Mouse (Mus musculus) ES-CJ7 (cell line): ENCODE results near the gene Mprip.

ENCODE experiments used
- DNase-seq: peaks from one replicate; pipeline ENCODE4 v3.0.0; 2011; ENCODE audit warnings: low read depth, low spot score

The Mprip gene

DNA sequence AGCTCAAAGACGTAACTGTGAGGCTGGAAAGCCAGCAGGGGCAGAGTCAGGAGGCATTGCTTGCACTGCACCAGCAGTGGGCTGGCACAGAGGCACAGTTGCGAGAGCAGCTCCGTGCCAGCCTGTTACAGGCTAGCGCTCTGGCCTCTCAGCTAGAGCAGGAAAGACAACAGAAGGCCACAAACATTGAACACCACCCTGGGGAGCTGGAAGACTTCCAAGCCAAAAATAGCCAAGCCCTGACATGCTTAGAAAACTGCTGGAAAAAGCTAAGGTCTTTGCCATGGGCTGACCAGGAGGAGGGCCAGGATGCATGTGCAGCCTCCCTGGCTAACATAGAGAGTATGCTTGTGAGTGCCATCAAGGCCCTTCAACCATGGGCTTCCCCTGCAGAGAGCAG is 98.1 kb downstream of the Mprip start:
- DNase-seq = no peak

DNA sequence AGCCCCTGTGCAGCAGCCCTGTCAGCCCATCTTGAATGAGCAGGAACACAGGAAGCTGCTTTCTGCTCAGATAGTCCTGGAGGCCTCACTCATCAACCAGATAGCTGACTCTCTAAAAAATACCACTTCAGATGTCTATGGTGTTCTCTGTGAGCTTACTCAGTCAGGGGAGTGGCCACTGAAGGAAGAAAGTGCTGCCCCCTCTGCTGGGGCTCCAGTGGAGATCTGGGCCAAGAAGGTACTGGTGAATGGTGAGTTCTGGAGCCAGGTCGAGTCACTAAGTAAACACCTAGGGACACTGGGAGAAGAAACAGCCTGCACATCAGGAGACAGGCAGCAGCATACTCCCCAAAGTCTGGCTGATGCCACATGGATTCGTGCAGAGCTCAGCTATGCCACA is 98.5 kb downstream of the Mprip start:
- DNase-seq = no peak

DNA sequence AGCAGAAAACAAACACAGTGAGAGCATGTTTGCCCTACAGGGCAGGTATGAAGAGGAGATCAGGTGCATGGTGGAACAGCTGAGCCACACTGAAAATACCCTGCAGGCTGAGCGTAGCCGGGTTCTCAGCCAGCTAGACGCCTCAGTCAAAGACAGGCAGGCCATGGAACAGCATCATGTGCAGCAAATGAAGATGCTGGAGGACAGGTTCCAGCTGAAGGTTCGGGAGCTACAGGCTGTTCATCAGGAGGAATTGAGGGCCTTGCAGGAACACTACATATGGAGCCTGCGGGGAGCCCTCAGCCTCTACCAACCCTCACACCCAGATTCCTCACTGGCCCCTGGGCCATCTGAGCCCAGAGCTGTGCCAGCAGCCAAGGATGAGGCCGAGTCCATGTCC is 99.7 kb downstream of the Mprip start:
- no peak for DNase-seq

DNA sequence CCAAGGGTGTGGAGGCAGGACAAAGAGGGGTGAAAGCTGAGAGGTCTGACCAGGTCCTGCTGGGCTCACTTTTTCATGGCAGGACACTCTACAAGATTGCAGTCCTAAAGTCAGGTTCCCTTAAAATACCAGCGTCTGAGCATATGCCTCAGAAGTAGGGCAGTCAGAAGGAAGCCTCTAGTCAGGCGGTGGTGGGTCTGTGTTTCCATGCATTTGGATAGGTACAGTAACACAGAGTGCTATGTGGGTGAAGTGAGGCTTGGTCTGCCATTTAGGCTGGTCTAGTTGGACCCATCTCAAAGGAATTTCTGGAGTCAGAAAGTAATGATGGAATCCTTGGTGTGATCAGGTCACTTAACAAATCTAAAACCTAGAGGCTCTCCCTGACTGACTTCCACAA is 108.2 kb downstream of the Mprip start:
- DNase-seq = no peak

DNA sequence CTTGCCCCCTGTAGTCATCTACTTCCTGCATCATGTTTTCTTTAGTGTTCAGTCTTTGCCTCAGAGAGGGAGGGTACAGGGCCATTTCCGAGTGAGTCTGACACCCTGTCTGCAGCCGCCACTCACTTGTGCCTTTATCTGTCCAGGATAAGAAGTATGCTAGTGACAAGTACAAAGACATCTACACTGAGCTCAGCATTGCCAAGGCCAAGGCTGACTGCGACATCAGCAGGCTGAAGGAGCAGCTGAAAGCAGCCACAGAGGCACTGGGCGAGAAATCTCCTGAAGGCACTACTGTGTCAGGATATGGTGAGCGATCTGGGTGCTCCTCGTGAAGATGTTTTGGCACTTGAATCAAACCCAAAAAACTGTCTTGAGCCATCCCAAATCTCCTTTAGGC is 108.6 kb downstream of the Mprip start:
- no peak for DNase-seq

DNA sequence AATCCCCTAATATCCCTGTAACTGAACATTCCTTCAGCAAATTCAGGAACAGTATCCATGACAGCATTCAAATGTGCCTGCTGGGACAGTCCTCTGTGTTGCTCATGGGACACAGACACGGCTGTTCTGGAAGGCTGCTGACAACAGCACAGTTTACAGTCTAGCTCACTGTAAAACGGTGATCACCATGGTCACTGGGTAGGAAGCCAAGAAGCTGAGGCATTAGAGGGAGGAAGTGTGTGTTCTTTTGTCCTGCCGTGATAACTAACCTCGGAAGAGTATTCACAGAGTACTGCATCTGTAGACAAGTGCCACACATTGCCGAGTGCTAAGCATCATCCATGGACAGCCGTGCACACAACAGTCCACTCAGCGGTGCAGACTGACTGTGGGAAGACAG is 109.6 kb downstream of the Mprip start:
- DNase-seq = no peak

DNA sequence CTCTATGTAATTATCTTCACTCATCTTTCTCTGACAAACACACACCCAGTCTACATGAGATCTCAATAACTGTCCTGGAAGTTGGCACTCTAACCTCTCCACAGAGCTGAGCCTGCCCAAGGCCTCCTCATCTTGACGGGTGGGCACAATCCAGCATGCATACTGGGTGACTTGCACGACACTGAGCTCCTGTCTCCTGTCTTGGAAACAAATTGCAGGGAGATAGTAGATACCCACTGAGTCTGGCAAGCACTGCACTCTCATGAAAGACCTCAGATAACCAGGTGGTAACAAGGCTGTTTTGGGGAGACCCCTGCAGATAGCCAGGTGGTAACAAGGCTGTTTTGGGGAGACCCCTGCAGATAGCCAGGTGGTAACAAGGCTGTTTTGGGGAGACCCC is 111.2 kb downstream of the Mprip start:
- DNase-seq = no peak

DNA sequence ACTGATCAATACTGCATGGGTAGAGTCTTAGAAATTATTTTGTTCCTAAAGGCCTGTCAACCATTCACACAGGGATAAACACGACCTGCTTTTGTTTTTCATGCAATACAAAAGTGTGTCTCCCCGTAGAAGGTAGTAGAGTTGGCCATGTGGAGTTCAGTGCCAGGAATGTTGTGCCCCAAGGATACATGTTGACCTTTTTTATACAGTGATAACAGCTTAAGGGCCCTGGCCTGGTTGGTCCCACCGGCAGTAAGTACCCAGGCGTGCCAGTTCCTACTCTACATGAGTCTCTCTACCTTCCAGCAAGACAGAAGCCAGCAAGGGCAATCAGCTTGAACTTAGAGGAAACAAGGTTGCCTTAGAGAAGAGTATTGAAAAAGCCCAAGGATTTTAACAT is 111.8 kb downstream of the Mprip start:
- DNase-seq = no peak

DNA sequence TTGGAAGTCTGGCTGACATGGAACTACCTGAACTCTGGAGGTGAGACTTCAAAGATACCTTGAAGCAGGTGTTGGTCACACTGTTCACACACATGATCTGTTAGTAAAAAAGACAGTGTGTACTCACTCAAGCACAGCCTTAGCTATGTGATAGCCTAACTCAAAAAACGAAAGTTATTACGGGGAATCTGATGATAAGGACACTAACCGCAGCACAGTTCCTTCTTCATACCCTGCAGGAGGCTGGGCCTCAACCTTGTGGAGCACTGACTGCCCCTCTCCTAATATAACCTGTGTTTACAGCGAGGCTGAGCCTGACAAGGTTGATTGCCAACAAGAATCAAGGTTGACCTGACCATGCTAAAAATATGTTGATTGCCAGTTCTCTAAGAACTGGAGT is 113.4 kb downstream of the Mprip start:
- no peak for DNase-seq

DNA sequence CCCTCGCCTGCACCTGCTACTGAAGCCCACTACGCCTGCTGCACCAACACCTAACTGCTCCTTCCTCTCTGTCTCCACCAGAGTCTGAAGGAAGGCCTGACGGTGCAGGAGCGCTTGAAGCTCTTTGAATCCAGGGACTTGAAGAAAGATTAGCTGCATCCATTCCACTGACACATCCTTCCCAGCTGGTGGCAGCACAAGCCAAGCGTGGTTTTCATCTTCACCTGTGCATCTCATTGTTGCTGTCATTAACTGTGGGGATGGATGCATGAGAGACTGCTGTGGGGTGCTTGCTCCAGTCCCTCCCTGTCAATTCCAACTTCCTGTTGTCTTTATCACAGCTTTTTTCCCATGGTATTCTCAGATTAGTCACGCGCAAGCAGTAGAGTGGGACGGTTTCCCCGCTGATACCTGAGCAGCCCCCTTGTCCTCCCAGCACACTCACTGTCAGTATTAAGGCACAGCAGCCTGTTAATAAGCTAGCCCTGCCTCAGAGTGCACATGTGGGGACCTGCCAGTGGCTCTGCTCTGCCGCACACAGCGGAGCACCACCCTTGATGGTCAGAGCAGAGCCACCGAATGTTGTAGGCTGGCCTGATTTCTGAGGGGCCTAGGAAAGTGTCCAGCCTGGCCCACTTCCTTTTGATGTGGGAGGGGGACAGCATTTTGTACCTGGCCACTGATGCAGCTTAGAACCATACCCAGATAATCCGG is 114.5 kb downstream of the Mprip start:
- DNase-seq = peak; percentile 21

DNA sequence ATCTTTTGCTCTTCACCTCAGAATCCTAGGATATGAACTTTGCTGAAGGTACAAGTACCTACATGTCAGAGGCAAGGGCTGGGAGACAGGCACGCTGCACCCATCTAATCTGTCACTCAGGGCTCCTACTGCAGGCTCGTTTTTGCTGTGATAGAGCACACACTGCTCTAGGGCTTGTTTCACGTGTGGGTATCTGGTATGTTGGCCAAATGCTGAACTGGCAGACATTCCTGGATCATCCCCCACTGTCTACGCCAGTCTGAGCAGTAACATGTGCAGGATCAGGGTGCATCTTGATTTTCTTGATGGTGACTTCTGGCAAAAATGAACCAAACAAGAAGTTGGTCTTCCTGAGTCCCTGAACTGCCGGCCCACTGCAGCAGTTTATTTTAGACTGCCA is 116.2 kb downstream of the Mprip start:
- DNase-seq = no peak

DNA sequence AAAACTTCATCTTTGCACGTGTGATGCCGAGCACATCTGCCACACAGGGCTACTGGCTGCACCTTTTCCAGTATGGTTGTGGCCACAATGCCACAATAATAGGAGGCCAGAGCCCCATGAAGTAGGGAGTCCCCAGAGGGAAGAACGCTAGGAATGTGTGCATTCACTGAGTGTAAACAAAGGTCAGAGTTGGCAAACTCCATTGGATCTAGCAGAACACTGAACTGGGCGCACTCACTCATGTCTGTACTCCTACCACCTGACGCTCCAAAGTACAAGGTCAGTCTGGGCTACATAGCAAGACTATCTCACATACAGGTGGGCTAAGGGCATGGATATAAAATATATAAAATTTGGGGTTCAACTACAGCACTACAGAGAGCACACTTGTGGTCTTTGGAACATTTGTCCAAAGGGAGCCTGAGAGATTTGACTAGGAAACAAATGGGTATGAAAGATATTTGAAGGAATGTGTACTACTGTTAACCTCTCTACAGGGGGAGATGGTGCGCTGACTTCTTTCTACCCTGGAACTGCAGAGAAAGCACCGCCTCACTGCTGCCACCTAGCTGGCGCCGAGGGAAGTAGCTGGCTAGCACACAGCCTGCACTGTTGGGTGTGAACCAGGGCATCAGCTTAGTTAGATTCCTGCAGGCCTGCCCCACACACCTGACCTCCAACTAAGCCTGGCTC is 117.2 kb downstream of the Mprip start:
- DNase-seq = peak; percentile 93

DNA sequence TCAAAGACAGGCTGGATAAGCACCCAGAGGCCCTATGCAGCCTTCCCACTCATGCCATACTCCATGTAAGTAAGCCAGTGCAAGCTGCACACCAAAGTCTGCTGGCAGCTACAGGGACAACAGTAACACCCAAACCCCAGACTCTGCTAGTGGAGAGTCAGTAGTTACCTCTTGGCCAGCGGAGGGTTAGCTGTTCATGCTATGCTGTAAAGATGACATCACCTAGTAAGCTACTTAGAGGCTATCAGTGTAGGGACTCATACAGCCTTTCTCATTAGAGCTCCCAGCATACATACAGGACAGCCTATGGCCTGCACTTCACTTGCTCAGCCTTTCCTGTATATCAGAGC is 117.7 kb downstream of the Mprip start:
- no peak for DNase-seq

DNA sequence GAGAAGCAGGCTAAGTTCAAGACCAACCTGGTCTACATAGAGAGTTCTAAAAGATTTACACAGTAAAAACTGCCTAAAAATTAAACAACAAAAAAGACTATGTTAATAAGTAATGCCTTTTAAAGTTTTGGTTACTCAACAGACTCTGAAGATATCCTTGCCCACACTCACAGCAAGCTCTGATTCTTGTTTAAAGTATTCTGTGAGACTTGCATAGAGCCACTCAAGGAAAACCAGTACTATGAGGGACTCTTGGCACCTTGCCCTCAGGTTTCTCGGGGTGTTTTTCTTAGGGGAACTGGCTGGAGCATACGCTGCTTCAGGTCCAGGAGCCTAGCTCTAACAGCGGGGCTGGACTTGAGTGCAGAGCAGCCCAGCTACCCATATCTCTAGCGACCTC is 118.3 kb downstream of the Mprip start:
- DNase-seq = no peak

DNA sequence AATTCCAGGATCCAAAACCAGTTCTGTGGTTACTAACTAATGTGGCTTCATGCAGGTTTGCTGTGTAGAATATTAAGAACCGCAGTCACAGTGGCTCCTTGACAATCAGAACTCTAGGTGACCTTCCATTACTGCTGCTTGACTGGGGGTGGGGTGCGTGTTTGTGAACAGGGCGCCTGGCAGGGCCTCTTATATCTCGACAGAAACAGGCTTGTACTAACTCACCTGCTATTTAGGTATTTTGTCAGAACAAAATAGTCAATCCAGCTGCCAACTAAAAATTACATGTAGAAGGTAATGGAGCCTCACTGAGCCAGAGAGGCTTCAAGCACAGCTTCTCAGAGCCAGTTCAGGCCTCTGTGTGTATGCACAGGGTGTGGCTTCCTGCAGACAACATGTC is 119.1 kb downstream of the Mprip start:
- no peak for DNase-seq

DNA sequence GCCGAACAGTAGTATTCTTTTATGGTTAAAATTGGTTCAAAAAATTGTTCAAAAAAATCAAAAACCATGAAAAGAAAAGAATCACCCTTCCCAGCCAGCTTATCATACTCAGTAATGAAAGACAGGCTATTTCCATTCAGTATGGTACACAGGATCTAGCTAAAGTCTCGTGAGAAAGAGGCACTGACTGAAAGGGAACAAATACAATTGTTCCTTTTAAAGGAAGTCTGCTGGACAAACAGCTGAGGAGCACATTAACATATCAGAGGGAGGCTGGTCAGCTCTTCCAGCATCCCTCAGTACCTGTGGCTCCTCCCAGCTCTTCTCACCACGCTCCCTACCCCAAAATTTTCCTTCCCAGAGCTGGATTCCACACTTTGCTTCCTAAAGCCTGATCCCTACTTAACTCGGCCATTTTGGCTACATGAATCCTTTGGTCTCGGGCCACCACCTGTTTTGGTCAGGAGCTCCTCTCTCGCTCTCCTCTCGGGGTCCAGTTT is 121.0 kb downstream of the Mprip start:
- peak; percentile 60 for DNase-seq

DNA sequence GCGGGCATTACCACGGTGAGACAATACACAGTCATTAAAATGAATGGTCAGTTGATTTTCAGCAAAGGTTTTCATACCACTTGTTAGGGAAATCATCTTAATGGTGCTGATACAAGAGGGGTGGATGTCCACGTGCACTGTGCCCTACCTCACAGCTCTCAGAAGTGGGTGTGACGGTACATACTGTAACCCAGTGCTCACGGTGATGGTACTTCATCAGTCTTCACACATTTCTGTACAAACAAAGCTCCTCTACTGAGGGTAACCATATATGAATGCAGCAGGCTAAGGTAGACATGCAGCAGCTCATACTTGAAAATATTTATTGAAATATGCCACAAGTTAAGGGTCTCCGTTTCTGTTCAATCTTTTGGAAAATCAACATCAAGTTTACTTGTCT is 122.5 kb downstream of the Mprip start:
- no peak for DNase-seq

DNA sequence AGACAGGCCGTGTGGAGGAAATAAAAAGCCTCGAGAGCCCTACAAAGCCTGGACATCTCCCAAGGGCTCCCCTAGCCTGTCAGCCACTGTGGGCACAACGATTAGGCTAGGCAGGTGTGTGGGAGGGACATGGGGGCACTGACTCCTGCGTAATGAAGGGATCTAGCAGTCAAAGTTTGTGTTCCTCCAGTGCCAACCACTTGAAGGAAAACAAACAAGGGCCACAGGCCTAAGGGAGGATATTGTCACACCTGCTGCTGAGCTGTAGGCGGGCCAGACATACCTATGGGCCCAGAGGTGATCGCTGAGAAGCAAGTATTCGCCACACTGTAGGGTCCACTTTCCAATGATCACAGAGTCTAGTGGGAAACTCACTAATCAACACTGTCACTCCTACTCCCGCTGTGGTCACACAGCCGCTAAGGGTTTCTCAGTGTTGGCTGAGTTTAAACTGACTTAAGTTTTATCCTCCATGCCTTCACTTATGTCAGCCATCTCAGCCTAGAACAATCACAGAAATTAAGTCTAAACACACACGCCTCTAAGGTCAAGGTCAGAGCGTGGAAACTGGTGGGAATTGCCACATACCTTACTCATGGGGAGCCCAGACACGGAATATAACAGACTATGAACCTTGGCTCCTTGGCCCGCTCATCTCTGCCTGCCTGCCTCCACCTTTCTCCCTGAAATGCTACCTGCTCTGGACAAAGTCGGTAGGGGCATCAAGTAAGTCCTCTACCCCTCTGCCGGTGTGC is 125.5 kb downstream of the Mprip start:
- DNase-seq = peak; percentile 45

DNA sequence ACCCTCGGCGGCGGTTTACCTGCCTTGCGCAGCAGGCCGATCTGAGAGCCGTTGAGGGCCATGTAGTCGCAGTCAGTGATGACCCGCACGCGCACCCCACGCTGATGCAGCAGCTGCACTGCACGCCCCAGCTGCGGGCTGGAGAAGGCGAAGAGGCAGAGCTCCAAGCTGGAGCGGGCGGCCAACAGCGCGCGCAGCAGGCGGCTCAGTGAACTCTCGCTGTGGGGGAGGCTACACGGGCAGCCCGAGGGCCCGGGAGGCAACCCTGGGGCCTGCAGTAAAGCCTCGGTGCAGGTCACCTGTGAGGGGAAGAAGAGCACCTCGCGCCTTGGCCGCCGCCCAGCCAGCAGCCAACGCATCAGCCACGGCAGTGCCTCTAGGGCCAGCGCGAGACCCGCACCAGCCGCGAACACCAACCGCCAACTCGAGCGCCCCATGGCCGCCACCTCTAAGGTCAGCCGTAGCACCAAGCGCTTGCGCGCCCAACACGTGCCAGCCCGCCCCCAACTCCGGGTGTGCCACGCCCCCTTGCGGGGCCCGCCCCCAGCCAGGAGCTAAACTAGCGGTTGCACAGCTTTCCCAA is 126.2 kb downstream of the Mprip start, which contains the start of gene Pld6:
TSS of gene Pld6 (minus strand) at position 447 of the 583 bp plus-strand sequence.
- peak; percentile 89 for DNase-seq

DNA sequence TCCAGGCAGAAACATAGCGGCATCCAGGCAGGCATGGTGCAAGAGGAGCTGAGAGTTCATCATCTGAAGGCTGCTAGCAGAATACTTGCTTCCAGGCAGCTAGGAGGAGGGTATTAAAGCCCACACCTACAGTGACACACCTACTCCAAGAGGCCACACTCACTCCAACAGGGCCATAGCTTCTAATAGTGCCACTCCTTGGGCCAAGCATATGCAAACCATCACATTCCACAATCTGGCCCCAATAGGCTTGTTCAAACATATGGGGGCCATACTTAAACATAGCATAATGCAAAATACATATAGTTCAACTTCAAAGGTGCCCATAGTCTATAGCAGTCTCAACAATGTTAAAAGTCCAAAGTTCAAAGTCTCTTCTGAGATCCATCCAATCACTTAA is 128.2 kb downstream of the Mprip start:
- no peak for DNase-seq

DNA sequence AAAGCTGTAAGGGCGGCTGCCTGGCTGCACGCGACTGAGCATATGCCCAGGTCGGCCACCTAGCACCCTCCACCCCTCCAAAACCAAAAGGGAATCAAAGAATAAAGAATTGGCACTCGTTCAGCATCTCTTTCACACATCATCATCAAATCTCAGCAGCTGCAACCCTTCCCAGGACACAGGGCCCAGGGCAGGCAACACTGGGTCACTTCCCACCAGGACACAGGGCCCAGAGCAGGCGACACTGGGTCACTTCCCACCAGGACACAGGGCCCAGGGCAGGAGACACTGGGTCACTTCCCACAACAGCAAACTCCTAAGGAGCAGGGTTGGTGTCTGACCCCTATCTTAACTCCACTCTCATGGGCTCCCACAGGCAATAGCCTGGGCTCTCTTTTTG is 132.3 kb downstream of the Mprip start:
- DNase-seq = no peak

DNA sequence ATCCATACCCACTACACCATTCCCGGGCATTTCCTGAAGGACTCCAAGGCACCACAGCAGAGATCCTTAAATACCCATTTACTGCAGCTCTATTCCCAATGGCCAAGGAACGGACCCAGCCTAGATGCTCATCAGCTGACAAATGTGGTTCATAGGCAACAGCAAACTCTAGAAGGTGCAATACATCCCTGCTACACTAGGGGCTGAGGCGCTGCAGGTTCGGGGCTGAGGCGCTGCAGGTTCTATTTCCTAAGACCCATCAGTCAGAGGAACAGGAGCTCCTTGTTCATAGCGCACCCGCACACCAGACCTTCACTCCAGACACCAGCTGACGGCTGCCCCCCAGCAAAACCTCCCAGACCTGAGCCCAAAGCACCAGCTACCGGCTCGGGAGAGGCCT is 139.3 kb downstream of the Mprip start:
- peak; percentile 68 for DNase-seq
